Comparison of ENCODE assay signal across 8 mouse cellular contexts in genomic region chr12:15816740-15817178, GRCm38 (mm10). TPM values are rescaled to one million over a fixed set of nuclear protein-coding genes. Genes with fewer than 3 reads are reported as not detected.
DNase-seq lines count a peak whose midpoint lies in the region; ATAC-seq and TF ChIP-seq lines count a peak whose summit lies in the region.

Trib2 (minus strand) TSS chr12:15816922.

- peak within 1 kb of the TSS; percentile 98 for H3K9ac ChIP-seq in heart, embryonic 12.5 days
- peak within 1 kb of the TSS; percentile 96 for H3K9ac ChIP-seq in kidney, embryonic 16.5 days (replicated peaks; ENCODE audit: low read length)
- H3K9ac ChIP-seq in liver, embryonic 12.5 days = peak within 1 kb of the TSS; percentile 62
- peak within 1 kb of the TSS; percentile 83 for H3K9ac ChIP-seq in stomach, embryonic 14.5 days (replicated peaks; ENCODE audit: low read depth, low read length)

- ATAC-seq in heart, embryonic 12.5 days (ENCODE audit: insufficient number of reproducible peaks, low FRiP score) = peak; percentile 91
- ATAC-seq in kidney, embryonic 16.5 days (ENCODE audit: low FRiP score, low TSS enrichment) = peak; percentile 91
- peak; percentile 88 for ATAC-seq in liver, embryonic 12.5 days
- ATAC-seq in stomach, embryonic 14.5 days (ENCODE audit: insufficient number of reproducible peaks, insufficient read depth, low FRiP score, low read depth) = peak; percentile 88

- WGBS in heart, embryonic 12.5 days = under 1% methylated on average over 50 of the region's 50 CpGs
- WGBS in kidney, embryonic 16.5 days = under 1% methylated on average over 50 of the region's 50 CpGs
- under 1% methylated on average over 50 of the region's 50 CpGs for WGBS in liver, embryonic 12.5 days (ENCODE audit: insufficient replicate concordance)
- WGBS in stomach, embryonic 14.5 days = under 1% methylated on average over 50 of the region's 50 CpGs

- no peaks in the 10 kb centered on the region for H3K36me3 ChIP-seq in erythroblast, embryonic 14.5 days (ENCODE audit: control insufficient read depth)
- H3K36me3 ChIP-seq in heart, embryonic 12.5 days = no peaks in the 10 kb centered on the region
- no peaks in the 10 kb centered on the region for H3K36me3 ChIP-seq in kidney, embryonic 16.5 days (ENCODE audit: insufficient read depth, low read length)
- no peaks in the 10 kb centered on the region for H3K36me3 ChIP-seq in liver, embryonic 12.5 days
- no peaks in the 10 kb centered on the region for H3K36me3 ChIP-seq in stomach, embryonic 14.5 days (ENCODE audit: control insufficient read depth, insufficient read depth, low read length)

- peak; percentile 36 for TF ChIP-seq POLR2A in brain, embryonic 14.5 days (IDR thresholded peaks at IDR 0.05; ENCODE audit: borderline replicate concordance, extremely low read depth, insufficient read depth, insufficient read length, poor library complexity, severe bottlenecking)

- peak within 1 kb of the TSS; percentile 97 for H3K27ac ChIP-seq in heart, embryonic 12.5 days (ENCODE audit: poor library complexity, severe bottlenecking)
- peak within 1 kb of the TSS; percentile 96 for H3K27ac ChIP-seq in kidney, embryonic 16.5 days (ENCODE audit: low read length)
- H3K27ac ChIP-seq in liver, embryonic 12.5 days = peak within 1 kb of the TSS; percentile 50
- peak within 1 kb of the TSS; percentile 93 for H3K27ac ChIP-seq in stomach, embryonic 14.5 days (ENCODE audit: low read length)

- peak; percentile 98 for DNase-seq in CD4-positive helper T cell, adult 2 months (ENCODE audit: low read depth, low spot score)
- DNase-seq in brain, embryonic 14.5 days (ENCODE audit: low read depth) = peak; percentile 99
- peak; percentile 81 to 92 for DNase-seq in natural killer cell, adult 2 months (ENCODE audit: low spot score in 2 of 2)

- peaks cover 44% of the 10 kb centered on the region for H3K27me3 ChIP-seq in erythroblast, embryonic 14.5 days (ENCODE audit: control insufficient read depth)
- no peaks in the 10 kb centered on the region for H3K27me3 ChIP-seq in heart, embryonic 12.5 days (replicated peaks)
- H3K27me3 ChIP-seq in kidney, embryonic 16.5 days (ENCODE audit: insufficient read depth, low read length) = no peaks in the 10 kb centered on the region
- peaks cover 55% of the 10 kb centered on the region for H3K27me3 ChIP-seq in liver, embryonic 12.5 days (replicated peaks)
- H3K27me3 ChIP-seq in stomach, embryonic 14.5 days (ENCODE audit: control insufficient read depth, insufficient read depth, low read length) = no peaks in the 10 kb centered on the region

- H3K9me3 ChIP-seq in erythroblast, embryonic 14.5 days (ENCODE audit: control insufficient read depth, low read length) = no peaks in the 10 kb centered on the region
- H3K9me3 ChIP-seq in heart, embryonic 12.5 days (replicated peaks) = no peaks in the 10 kb centered on the region
- no peaks in the 10 kb centered on the region for H3K9me3 ChIP-seq in kidney, embryonic 16.5 days (ENCODE audit: low read length)
- H3K9me3 ChIP-seq in liver, embryonic 12.5 days (replicated peaks) = no peaks in the 10 kb centered on the region
- no peaks in the 10 kb centered on the region for H3K9me3 ChIP-seq in stomach, embryonic 14.5 days (ENCODE audit: control insufficient read depth, low read depth, low read length)

- peak; percentile 74 for TF ChIP-seq CTCF in brain, embryonic 14.5 days (IDR thresholded peaks at IDR 0.05; ENCODE audit: borderline replicate concordance, extremely low read depth, insufficient read depth, insufficient read length)

- peaks cover 18% of the 10 kb centered on the region for H3K4me1 ChIP-seq in erythroblast, embryonic 14.5 days (ENCODE audit: control insufficient read depth)
- H3K4me1 ChIP-seq in heart, embryonic 12.5 days (replicated peaks) = peaks cover 12% of the 10 kb centered on the region
- H3K4me1 ChIP-seq in kidney, embryonic 16.5 days (ENCODE audit: insufficient read depth, low read length) = peaks cover 12% of the 10 kb centered on the region
- peaks cover 13% of the 10 kb centered on the region; the same call in 1 of the 2 replicates for H3K4me1 ChIP-seq in liver, embryonic 12.5 days
- H3K4me1 ChIP-seq in stomach, embryonic 14.5 days (ENCODE audit: control insufficient read depth, insufficient read depth, low read length) = 0 out of 2 replicates have a peak, but pooled peaks cover 9% of the 10 kb centered on the region

- peak within 1 kb of the TSS; percentile 65 for H3K4me3 ChIP-seq in erythroblast, embryonic 14.5 days (replicated peaks)
- peak within 1 kb of the TSS; percentile 79 for H3K4me3 ChIP-seq in heart, embryonic 12.5 days
- peak within 1 kb of the TSS; percentile 69 for H3K4me3 ChIP-seq in kidney, embryonic 16.5 days (ENCODE audit: low read length)
- peak within 1 kb of the TSS; percentile 63 for H3K4me3 ChIP-seq in liver, embryonic 12.5 days
- peak within 1 kb of the TSS; percentile 80 for H3K4me3 ChIP-seq in stomach, embryonic 14.5 days (ENCODE audit: low read depth, low read length)

- peak within 1 kb of the TSS; percentile 70 for H3K4me2 ChIP-seq in heart, embryonic 12.5 days
- peak within 1 kb of the TSS; percentile 74 for H3K4me2 ChIP-seq in kidney, embryonic 16.5 days (replicated peaks; ENCODE audit: low read depth, low read length)
- H3K4me2 ChIP-seq in liver, embryonic 12.5 days = peak within 1 kb of the TSS; percentile 85
- H3K4me2 ChIP-seq in stomach, embryonic 14.5 days (replicated peaks; ENCODE audit: low read depth, low read length) = peak within 1 kb of the TSS; percentile 79

RNA-seq across cellular contexts. Expression of gene Trib2, which starts in this region (rescaled TPM):
- 84.3 and 113 TPM in 2 replicates for polyA plus RNA-seq in brain, embryonic 14.5 days (2012; rRNA removed)
- 0.07 TPM in 1 of 2 replicates, not detected in the other for polyA plus RNA-seq in erythroblast, embryonic 14.5 days (2012)
- polyA plus RNA-seq in heart, embryonic 12.5 days (2016; fragmentation: Nextera tagmentation; extraction: Ambion mirVana) = 66.6 and 67.4 TPM in 2 replicates
- 58.0 and 58.6 TPM in 2 replicates for polyA plus RNA-seq in kidney, embryonic 16.5 days (2015; fragmentation: Nextera tagmentation; extraction: Ambion mirVana)
- 5.0 and 5.2 TPM in 2 replicates for polyA plus RNA-seq in liver, embryonic 12.5 days (2016; fragmentation: Nextera tagmentation; extraction: Ambion mirVana)
- polyA plus RNA-seq in stomach, embryonic 14.5 days (2014; fragmentation: Nextera tagmentation; extraction: Ambion mirVana) = 22.5 and 25.7 TPM in 2 replicates

Comparison
In these comparisons a context has a peak if more than half of its experiments do, and no peak if none do; other contexts are left out.
1. Peak in every context shown above with its lines: DNase-seq, ATAC-seq, H3K4me3 ChIP-seq and H3K27ac ChIP-seq.